Mouse (Mus musculus) erythroid progenitor cell, adult 5-6 weeks (primary cell): ENCODE measurements around the gene Zfp827. TPM values are rescaled to one million over a fixed set of nuclear protein-coding genes. Genes with fewer than 3 reads are reported as not detected.

Experiments used
- ATAC-seq: replicated peaks from 2 replicates; pipeline ENCODE4 v1.8.0; 2016; ENCODE audit warnings: moderate number of reproducible peaks, mild to moderate bottlenecking, moderate TSS enrichment, inconsistent platforms; ENCODE audit not compliant: poor library complexity, low FRiP score, severe bottlenecking
- total RNA-seq, 2 experiments: library from RNA; stranded (forward) in 1 of 2; stranded (reverse) in 1 of 2; fragments of 150-400 nt in 1 of 2; fragments of 186-747, 209-891 nt in 1 of 2; gene quantifications; 2 replicates each; pipeline versions ENCODE4 v1.2.3 to v1.2.4; 2015 to 2017; ENCODE audit warnings: low replicate concordance in 2 of 2

The Zfp827 gene
- total RNA-seq (2015; ENCODE audit: low replicate concordance) (0.72 TPM in 1 of 2 replicates, not detected in the other), total RNA-seq (2017; ENCODE audit: low replicate concordance) (0.90 TPM in 1 of 2 replicates, not detected in the other)

DNA sequence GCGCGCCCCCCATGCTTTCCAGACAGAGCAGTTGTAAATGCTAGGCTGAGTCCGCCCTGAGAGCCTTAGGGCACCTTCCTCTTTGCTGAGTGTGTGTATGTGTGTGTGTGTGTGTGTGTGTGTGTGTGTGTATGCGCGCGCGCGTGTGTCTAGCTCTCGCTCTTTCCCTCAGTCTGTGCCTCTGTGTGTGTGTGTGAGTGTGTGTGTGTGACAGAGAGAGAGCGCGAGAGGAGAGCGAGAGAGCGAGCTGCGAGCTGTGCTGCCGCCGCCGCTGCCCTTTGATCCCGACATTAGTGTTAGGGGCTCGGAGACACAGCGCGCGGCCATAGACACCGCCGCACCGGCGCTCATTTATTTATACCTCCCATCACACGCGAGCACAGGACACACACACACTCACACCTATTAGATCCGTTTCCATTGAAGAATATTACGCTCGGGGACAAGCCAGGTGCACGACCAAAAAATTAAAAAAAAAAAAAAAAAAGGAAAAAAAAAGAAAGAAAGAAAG is at the start of gene Zfp827:
Gene Zfp827, plus strand, starts transcription at position 461 of the 511 bp plus-strand sequence.
- ATAC-seq = no peak

DNA sequence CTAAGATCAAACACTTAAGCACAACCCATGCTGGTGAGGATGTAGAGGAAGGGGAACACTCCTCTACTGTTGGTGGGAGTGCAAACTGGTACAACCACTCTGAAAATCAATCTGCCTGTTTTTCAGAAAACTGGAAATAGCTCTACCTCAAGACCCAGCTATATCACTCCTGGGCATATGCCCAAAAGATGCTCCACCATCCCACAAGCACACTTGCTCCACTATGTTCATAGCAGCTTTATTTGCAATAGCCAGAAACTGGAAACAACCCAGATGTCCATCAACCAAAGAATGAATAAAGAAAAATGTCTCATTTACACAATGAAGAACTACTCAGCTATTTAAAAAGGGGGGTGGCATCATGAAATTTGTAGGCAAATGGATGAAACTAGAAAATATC is 23.9 kb upstream of the Zfp827 start:
- no peak for ATAC-seq

DNA sequence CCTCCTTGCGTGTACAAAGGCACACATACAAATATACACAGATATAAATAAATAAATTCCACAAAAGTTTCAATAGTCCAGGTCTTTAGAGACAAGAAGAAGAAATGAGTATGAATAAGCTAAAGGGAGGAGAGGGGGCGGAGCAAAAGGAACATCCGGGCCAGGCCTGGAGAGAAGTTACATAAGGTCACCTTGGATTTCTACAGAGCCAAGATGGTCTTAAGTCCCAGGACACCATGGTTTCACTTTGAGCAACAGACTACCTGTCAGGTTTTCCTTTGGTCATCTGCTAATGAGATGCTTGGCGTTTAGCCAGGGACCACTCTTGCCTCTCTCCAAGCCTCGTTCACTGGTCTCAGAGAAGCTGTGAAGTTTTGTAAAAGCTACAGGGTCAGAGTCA is 13.2 kb upstream of the Zfp827 start:
- no peak for ATAC-seq

DNA sequence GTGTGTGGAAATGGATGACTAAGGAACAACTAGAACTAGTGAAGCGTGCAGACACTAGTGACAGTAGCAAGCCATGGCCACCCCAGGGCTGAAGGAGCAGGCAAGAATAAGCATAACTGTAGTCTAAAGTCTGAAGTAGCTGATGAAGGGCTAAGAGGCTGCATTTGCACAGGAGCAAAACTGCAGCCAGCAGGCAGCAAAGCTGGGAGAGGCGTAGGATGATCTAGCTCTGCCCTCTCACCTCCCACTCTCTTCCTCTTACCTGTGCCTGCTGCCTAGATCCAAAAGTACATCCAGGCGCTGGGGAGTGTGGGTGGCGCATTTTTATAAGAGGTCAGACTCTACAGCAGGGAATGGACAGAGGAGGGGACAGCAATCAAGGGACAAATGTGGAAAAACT is 12.2 kb upstream of the Zfp827 start:
- ATAC-seq = no peak

DNA sequence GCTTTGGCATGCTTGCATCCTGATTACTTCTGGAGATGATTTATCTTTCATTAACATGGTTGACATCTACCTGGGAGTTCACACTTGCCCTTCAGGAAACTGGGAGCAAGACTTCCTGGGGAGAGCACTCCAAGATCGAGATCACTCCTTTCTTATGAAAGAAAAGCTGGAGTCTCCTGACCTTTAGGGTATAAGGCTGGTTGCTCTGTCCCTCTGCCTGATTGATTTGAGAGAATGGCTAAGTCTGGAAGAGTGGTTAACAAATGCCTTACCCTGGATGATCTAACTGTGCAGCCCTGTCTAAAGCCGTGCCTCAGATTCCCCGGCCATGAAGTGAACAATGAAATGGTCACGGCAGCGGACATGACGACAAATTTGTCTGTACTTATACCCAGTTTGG is 11.7 kb upstream of the Zfp827 start:
- no peak for ATAC-seq

DNA sequence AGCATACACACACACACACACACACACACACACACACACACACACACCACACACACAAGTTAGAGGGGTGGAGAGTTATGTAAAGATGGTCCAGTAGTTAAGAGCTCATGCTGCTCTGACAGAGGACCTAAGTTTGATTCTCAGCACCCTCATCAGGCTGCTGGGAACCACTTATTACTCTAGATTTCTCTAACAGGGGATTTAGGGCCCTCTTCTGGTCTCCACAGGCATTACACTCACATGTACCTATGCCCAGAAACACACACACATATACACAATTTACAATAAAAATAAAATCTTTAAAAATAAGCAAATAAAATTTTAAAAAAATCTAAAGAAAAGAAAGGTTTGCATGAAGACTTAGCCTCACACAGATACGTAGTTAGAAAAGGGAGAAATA is 4.3 kb upstream of the Zfp827 start:
- no peak for ATAC-seq

DNA sequence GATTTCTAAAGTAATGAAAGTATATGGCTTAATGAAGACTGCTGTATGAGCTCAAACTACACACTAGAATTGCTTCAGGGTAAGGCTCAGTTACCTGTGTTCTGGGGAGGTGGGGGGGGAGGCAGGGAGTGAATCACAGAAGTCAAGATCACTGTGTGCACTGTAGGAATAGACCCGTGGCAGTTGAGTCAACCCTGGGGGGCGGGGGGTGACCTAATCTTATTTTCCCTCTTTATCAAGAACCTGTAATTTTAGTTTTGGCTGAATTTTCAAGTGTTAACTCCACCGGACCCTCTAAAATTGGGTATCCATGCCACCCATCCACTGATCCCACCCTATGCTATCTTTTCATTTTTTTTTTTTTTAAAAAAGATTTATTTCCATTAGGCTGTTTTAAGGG is 918 bp upstream of the Zfp827 start:
- no peak for ATAC-seq

DNA sequence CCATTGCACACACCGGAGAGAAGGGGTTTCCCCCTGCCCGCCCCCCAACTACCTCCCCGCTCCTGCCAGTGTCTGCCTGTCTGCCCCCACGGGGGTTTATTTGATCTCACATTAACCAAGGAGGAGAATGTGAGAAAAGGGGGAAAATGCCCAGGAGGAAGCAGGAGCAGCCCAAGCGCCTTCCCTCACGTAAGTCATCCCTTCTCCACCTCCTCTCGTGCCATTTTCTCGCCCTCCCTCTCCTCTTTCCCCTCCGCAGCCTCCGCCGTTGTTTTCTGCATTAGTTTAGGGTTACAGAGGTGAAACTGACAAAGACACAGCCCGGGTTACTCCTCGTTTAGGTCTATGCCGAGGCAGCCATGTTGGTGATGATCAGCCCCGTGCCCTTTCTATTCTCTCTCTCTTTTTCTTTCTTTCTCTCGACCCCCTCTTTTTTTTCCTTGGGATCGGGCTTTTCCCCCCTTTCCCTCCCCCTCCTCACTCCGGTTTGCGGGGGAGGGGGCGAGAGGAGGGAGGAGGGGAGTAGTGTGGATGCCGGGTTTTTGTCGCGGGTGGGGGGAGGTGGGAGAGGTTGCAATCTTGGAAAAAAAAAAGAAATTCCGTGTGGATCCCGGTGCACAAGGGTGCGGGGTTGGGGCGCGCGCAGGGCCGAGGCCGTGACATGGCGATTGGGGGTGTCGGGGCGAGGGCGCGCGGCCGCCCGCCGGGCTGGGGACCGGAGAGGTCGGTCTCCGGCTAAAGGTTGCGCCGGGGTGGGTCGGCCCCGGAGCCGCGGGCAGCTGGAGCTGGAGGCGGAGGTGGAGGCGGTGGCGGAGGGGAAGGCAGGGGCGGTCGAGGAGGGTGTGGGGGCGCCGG is 531 bp downstream of the Zfp827 start:
- no peak for ATAC-seq

DNA sequence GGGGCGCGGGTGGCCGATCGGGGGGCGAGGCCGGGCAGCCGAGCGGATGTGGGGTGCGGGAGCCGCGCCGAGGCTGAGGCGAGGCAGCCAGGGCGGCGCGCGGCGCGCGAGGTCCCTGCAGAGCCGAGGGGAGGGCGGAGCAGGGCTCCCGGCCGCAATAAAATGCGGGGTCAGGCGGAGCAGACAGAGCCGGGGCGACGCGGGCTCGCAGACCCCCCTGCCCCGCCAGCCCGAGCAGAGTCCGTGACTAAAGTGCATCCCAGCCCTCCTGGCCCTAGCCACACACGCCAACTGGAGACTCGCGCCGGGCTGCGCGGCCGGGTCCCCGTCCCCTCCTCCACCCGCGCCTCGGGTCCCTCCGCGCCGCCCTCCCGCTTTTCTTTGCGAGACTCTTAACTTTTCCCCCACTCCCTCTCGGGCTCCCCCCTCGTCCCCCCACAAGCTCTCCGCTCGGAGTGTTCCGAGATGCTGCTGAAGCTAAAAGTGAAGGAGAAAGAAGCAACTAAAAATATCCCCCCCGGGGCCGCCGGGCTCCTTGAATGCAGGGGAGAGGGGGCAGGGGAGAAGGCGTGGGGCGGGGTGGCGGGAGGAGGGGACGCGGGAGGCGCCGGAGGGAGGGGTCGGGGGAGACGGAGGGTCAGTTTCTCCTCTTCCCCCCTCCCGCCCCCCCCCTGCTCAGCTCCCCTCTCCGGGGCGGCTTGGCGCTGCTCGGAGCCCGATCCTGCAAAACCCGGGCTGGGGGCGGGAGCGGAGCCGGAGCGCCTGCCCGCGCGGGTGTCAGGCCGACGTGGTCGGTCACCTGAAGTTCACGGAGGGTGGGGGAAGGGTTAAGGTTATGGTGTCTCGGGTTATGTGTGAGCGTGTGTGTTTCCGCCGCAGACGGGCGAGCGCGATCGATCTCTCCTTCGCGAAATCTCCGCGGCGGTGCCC is 1.4 kb downstream of the Zfp827 start:
- ATAC-seq = no peak

DNA sequence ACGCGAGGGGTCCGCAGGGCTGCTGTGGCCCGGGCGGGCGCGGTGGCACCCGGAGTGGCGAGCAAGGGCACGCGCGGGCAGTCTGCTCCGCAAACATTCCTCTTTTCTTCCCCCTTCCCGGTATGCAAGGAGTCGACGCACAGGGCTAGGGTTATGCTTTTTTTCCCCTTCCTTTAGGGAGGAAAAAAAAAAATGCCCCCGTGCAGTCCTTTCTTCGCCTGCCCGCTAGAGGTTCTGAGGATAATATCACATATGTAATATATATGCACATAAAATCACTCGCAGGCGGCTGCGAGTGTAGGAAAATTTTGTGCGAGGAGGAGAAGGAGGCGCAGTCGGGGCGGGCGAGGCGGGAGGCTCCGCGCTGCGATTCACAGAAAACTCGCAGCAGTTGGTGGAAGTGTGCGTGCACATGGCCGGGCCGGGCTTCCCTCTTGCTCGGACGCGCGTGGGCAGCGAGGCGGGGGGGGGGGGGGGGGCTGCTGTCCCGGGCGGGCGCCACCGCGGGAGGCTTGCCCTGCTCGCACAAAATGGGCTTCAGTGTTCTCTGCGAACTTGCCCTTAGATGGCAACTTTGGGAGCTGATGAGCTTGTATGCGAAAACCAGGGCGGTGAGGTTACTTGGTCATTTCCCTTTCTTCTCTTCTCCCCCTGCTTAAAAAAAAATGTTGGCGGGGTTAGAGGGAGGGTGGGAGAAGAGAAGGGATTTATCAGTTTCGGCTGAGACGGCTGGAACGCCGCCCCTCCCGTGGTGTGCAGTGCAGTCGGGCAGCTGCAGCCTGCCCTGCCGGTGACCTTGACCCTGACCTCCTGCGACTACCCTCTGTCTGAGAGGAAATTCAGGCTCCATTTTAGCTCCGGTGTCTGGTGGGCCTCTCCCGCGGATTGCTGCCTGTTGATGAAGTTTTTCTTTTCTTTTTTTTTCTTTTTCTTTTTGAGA is 2.4 kb downstream of the Zfp827 start:
- no peak for ATAC-seq

DNA sequence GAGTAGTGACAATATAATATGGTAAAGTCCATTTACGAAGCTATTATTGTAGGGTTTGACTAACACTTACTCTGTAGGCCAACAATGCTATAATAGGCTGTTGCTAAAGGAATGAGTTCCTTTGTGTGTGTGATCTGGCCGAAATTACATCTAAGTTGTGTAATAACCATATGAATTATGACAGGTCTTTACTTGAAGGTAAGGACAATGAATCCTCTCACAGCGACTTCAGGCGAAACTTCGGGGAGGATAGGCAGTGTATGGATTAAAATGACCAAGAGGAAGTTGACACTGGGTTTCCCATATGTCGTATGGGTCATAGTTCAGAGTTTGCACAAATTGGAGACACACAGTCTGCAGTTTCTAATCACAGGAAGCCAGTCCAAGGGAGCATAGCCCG is 9.3 kb downstream of the Zfp827 start:
- no peak for ATAC-seq

DNA sequence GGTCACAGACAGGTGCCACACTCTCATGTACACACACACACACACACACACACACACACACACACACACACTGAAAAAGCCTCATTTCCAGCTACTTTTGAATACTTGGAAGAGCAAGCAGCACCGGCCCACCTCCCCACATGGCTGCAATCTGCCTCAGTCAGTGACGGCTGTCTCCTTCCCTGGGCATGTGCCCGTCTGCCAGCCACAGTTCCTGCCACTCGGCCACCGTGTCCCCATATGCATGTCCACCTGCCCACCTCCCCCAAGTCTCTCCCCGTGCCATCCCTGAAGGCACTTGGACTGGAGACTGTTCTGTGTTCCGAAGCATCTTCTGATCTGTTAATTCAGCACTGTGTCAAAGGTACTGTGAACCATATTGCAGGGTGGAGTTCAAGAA is 9.8 kb downstream of the Zfp827 start:
- no peak for ATAC-seq

DNA sequence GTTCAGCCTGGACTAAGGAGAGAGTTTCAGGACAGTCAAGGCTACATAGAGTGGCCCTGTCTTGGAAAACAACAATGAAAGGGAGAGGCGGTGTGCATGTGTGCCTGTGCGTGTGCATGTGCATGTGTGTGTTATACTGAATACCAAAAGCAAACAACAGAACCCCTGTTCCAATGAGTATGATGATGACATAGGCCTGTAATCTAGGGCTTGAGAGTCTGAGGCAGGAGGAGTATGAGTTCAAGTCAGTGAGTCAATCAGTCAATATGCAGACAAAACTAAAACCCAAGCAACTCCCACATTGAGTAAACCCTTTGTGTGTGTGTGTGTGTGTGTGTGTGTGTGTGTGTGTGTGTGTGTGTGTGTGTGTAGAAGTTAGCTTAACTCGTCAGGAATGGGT is 13.2 kb downstream of the Zfp827 start:
- no peak for ATAC-seq

DNA sequence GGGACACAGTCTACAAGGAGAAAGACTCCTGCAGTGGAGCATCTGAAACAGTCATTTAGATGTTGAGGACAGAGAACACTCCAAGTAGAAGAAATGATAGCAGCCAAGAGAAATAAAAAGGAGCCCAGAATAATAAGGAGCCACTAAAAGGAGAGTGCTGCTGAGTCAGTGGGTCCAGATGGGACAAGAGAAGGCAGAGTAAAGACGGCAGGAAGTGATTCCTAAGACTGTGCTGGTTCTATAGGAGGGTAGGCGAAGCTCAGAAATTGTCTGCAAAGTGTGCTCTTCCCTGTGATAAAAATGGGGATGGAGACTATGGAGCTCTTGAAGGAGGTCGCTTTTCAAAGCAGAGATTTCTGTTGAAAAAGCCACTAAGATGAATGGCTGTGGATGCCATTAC is 14.0 kb downstream of the Zfp827 start:
- no peak for ATAC-seq

DNA sequence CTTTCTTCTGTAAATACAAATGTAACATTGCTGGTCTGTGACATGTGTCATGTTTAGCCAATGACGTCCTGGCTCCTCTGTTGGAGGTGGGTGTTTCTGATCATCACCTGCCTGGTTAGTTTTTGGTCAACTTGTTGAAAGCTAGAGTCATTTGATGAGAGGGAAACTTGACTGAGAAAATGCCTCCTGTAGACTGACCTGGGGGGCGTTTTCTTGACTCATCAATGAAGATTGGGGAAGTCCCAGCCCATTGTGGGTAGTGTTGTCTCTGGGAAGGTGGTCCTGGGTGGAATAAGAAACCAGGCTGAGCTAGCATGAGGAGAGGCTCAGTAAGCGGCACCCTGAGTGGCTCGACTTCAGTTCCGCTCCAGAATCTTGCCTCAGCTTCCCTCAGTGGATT is 16.4 kb downstream of the Zfp827 start:
- ATAC-seq = no peak

DNA sequence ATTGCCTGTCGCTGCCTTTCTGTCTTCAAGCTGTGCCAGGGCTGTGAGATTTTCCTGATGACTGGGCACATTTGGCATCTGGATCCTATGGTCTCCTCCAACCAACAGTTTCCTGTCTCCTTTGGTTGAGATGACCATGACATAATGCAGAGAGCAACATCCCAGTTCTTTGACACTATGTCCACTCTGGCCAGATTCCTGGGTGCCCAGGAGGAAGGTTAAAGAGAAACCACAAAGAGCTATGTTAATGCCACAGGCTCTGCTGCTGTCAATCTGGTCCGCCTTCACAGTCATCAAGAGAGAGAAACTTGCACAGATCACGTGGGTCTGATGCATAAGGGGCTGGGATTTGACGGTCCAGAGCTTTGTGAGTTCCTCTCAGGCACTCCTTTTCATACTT is 18.4 kb downstream of the Zfp827 start:
- ATAC-seq = no peak

DNA sequence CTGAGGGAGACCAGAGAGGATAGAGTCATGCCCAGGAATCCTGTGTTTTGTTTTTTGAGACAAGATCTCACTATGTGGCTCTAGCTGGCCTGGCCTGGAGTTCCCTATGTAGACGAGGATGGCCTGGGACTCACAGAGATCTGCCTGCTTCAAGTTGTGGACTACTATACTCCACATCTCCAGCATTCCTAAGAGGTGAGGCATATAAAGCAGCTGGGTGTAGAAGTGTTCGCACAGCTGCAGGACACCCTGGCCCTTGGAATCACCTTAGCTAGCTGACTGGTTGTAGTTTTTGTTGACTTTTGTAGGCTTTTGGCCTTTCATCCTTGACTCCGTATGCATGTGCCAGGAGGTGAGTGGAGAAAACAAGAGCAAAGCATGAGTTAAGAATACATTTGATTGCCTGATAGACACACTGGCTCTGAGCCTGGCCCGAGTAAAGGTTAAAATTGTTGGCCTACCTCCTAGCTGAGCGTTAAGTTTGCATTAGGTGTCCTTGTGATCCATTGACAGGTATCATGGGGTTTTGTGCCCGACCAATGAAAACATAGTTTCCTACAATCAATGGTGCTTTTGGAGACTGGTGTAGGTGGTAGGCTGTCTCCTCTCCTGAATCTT is 20.3 kb downstream of the Zfp827 start:
- ATAC-seq = no peak

DNA sequence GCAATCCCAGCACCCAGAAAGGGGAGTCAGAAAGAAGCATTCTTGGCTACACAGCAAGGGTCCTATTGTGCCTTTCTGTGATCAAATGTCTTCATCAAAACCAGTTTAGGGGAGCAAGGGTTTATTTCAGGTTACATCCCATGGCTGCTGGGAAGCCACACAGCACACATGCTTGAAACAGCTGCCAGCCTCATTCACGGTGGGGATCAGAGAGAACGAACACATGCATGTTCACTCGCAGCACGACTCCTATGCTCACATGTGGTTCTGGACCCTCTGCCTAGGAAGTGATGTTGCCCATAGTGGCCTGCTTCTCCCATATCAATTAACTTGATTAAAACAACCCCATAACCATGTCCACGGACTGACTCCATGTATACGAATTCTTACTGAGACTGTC is 26.0 kb downstream of the Zfp827 start:
- ATAC-seq = no peak

DNA sequence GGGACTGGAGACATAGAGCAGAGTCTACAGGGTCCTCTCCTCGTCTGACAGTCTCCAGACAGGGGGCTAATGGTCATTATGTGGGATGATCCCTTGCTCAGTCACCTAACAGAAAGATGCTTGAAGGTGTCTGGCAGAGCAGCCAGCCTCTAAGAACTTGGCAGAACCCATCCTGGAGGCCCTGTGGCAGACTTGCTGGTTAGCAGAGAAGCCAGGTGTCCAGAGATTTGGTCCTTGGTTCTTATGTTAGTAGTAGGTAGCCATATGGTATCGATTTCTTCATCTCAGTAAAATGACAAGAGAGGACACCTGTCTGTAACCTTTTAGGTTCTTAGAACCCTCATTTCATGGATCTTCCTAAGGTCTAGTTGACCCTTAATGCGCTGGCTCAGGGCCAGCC is 28.9 kb downstream of the Zfp827 start:
- no peak for ATAC-seq
